Comparison of ENCODE assay signal across 8 mouse cellular contexts in the genomic region with DNA sequence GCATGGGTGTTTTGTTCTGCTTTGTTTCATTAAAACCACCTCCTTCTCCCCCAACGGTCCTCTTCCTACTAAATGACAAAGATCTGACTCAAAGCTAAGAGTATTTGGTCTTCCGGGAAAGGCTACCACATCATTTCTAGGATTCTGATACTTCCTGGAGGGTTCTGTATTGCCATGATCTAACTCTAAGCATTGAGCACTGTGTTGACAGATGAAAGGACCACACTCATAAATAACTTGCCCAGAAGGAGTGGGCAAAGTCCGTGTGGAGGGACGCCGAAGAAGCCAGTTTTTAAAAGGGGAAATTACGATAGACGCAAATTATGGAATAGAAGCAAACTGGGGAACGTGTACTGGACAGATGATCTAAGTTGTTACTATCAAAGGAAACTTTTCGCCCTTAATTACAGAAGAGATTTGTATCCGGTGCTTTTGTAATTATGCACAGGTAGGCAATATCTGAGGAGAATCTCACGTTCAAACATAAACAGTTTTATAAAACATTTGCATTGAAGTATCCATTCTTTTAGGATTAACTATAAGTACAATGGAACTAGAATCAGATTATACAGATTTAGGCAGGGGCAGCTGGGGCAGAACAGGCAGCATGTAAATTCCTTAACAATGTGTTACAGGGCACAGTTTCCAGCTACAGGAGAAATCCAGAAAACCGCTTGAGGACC. TPM values are rescaled to one million over a fixed set of nuclear protein-coding genes. Genes with fewer than 3 reads are reported as not detected.
DNase-seq lines count a peak whose midpoint lies in the region; ATAC-seq lines count a peak whose summit lies in the region.

No protein-coding gene starts in this region.

- no peaks in the 10 kb centered on the region for H3K36me3 ChIP-seq in megakaryocyte, embryonic 14.5 days (replicated peaks; ENCODE audit: low read length)

- DNase-seq in embryo, embryonic 10.5 days (ENCODE audit: low spot score), result peak; percentile 63
- peak; percentile 30 for DNase-seq in neural tube, embryonic 10.5 days (ENCODE audit: extremely low spot score, low spot score)
- no peak for DNase-seq in left cerebral cortex, adult 18-20 months (ENCODE audit: low spot score in 2 of 2)
- no peak for DNase-seq in adrenal gland, postnatal 25 days
- DNase-seq in gastrocnemius, postnatal 10 days, result no peak

- H3K9me3 ChIP-seq in megakaryocyte, embryonic 14.5 days, result no peaks in the 10 kb centered on the region

- no peak for ATAC-seq in megakaryocyte, adult 5-6 weeks (ENCODE audit: poor library complexity, severe bottlenecking)
- ATAC-seq in inflammation-experienced regulatory T-cells, adult 6 months, result peak; percentile 9

- H3K4me1 ChIP-seq in megakaryocyte, embryonic 14.5 days, result peaks cover 26% of the 10 kb centered on the region

- no peaks in the 10 kb centered on the region for H3K27me3 ChIP-seq in megakaryocyte, embryonic 14.5 days (replicated peaks)

- peak overlapping the region; percentile 99 for H3K4me3 ChIP-seq in megakaryocyte, embryonic 14.5 days (replicated peaks)

RNA-seq across cellular contexts. Expression of gene Rap1gds1, which starts 1.1 kb away (rescaled TPM):
- polyA plus RNA-seq in megakaryocyte, embryonic 14.5 days (2012; ENCODE audit: insufficient read depth, low replicate concordance), result 5.4 and 5.7 TPM in 2 replicates
- total RNA-seq in megakaryocyte, adult 5-6 weeks (2015), result 66.8 and 70.0 TPM in 2 replicates
- 34.1 and 45.3 TPM in 2 replicates for total RNA-seq in megakaryocyte, adult 5-6 weeks (2017)
- 10 to 100 TPM; 64.8 to 78.6 (median 67.9) TPM for polyA plus RNA-seq in inflammation-experienced regulatory T-cells, adult 6 months (2017; shearing (Covaris generic))
- 100 to 1,000 TPM; 257 to 260 TPM for total RNA-seq in left cerebral cortex, adult 18-20 months (2021)
- 57.3 TPM in 2 replicates for total RNA-seq in adrenal gland, postnatal 25 days (2021)
- 10 to 100 TPM; 33.9 to 35.2 TPM for total RNA-seq in gastrocnemius, postnatal 10 days (2021)

Comparison
In these comparisons a context has a peak if more than half of its experiments do, and no peak if none do; other contexts are left out.
1. DNase-seq: peak in embryo, embryonic 10.5 days (single experiment) and neural tube, embryonic 10.5 days (single experiment); none in left cerebral cortex, adult 18-20 months (0 of 2), adrenal gland, postnatal 25 days (single experiment) and gastrocnemius, postnatal 10 days (single experiment).